Mouse (Mus musculus): Measurements from ENCODE around the gene Twnk. TPM values are rescaled to one million over a fixed set of nuclear protein-coding genes. Genes with fewer than 3 reads are reported as not detected.
A peak's percentile ranks its signal among the peaks of the same experiment; 100 is the strongest.

The Twnk gene
- total RNA-seq, 2 experiments from 2014 or later: 21.5 to 22.0 TPM

DNA sequence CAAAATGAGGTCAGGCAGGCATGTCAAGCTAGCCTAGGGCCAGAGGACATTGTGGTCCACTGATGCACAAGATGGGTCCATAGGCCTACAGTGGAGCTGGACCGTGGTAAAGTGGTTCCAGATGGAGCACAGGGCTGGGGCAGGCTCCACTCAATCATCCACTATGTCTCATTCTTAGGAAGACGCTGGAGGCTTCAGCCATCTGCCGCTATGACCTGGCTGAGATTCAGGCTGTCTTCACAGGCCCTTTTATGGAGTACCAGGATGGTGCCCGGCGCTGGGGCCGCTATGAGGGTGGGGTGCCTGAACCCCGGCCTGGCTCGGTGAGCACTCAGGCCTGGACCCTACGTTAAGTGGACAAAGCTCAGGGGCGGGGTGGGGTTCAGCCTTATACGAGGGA lies 7.7 kb upstream of the Twnk start:
- intact Hi-C loops (cut with DNase I): no loop called here
- no peak for DNase-seq

DNA sequence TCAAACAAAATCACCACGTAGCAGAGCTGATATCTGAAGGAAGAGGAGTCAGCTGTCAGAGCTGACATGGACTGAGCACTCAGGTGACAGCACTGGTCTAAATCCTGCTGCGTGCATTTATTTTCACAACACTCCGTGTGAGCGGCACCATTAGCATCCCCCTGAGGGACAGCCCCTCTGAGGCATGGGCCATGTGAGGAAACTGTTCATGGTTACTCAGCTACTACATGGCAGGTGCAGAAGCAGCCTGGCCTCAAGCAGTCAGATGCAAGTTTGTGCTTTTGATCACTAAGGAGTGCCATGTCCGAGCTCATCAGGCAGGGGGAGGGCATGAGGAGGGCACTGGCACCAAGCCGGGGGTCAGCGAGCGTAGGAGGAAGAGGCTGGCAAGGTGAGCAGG lies 5.8 kb upstream of the Twnk start:
- intact Hi-C loops (cut with DNase I): no loop called here
- no peak for DNase-seq

DNA sequence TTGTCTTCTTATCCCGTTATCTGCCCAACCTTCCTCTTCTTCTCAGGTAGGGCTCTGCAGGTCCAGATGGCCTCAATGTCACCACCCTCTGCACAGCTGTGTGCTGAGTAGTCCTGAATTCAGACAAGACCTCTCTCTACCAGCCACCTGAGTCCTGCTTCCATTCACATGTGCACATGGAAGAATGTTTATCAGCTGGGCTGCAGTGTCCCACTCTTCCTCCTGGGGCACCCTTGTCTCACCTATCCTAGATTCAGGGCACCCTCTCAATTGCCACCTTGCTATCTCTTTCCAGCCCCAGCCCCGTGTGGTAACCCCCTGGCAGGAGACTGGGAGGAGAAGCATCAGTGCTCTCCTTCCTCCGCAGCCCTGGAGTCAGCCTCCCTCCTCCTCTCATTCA lies 3.2 kb upstream of the Twnk start:
- DNase-seq: no peak
- intact Hi-C loops (cut with DNase I): no loop called here

DNA sequence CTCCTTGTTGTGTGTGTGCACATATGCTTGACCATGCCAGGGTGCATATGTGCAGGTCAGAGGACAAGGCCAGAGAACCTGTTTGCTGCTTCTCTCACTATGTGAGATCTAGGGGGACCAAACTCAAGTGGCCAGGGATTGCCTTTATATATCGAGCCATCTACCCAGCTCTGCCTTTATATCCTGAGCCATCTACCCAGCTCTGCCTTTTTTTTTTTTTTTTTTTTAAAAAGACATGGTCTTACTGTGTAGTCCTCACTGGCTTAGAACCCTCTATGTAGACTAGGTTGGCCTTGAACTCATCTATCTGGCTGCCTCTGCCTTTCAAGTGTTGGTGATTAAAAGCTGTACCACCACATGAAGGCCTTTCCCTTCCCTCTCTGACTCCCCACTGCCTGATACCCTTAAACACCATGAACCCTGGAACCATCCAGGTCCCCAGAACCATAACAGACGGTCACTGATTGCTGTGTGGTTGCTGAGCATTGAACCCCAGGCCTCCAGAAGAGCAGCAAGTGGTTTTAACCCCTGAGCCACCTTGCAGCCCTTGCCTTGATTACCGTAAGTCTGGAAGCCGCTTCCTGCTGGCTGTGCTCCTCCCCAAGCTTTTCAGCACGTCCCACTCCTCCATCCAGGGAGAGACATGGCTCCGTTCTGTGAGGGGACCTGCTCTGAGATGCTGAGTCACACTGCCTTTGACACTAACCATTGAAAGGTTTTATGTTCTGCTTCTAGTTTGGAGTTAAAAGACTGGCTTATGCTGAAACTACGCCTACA lies 1.5 kb upstream of the Twnk start:
- no peak for DNase-seq
- intact Hi-C loops (cut with DNase I): no loop called here

DNA sequence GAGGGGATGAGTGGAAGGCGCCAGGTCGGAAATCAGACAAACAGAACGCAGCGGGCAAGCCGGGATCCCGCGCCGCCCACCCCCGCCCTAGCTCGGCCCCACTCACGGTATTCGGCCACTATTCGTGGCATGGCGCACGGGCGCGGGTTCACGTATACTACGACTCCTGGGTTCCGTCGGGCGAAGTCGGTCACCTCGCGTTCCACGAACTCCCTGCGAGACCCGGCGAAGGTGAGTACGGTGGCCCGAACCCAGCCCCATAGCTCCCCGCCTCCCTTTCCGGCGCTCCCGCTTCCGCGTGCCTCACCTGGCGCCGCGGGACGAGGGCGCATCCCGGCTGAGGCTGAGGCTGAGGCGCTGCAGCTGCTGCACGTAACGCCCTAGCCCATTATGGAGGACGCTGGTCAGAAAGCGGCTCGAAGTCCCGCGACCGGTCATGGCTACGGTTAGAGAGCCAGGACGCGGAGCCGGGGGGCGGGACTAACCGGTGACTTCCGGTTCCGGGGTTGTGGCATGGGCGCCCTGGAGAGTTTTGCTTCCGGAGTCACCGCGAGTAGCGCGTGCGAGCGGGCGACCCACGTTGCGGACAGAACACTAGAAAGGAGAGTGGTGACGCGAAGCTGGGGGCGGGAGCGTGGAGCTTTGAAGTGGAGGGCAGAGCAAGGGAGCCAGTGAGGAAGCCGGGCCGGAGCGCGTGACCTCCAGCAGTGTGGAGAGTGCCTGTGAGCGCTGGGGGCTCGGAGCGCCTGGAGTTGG lies 672 bp downstream of the Twnk start, which contains the start of gene Mrpl43:
TSS of gene Mrpl43 (minus strand) at position 486 of the 756 bp plus-strand sequence.
- intact Hi-C loops (cut with DNase I): no loop called here
- peak; percentile 95 to 99 for DNase-seq

DNA sequence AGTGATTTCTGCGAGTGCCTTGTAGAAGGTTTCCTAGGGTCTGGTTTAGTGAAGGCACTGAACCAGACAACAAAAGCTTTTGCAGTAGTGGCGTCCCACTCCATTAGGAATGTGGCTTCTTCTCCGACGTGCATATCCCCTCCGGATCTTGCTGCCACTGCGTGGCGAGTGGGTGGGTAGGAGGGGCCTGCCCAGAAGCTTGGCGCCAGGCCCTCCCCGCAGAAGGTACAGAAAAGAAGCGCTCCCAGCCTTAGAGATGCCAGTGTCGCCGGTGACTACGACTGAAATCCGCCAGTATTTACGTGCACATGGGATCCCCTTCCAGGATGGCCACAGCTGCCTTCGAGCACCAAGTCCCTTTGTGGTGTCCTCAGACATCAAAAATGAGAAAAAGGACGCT lies 1.6 kb downstream of the Twnk start:
- DNase-seq: no peak
- intact Hi-C loops (cut with DNase I): no loop called here

DNA sequence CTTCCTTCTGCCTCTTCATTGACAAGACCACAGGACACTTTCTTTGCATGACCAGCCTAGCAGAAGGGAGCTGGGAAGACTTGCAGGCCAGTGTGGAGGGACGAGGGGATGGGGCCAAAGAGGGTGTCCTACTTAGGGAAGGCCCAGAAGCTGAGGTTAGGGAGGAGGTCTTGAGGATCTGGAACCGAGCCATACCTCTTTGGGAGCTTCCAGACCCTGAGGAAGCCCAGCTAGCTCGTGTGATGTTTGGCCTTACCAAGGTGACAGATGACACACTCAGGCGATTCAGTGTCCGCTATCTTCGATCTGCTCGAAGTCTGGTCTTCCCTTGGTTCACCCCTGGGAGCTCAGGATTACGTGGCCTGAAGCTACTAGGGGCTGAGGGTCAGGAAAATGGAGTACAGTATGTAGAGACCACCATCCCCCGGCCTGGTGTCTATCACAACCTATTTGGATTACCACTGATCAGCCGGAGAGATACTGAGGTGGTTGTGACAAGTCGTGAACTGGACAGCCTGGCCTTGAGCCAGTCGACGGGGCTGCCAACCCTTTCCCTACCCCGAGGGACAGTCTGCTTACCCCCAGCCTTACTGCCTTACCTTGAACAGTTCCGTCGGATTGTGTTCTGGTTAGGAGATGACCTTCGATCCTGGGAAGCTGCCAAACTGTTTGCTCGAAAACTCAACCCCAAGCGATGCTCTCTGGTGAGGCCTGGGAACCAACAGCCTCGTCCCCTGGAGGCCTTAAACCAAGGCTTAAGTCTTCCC lies 2.1 kb downstream of the Twnk start:
- DNase-seq: no peak
- intact Hi-C loops (cut with DNase I): no loop called here

DNA sequence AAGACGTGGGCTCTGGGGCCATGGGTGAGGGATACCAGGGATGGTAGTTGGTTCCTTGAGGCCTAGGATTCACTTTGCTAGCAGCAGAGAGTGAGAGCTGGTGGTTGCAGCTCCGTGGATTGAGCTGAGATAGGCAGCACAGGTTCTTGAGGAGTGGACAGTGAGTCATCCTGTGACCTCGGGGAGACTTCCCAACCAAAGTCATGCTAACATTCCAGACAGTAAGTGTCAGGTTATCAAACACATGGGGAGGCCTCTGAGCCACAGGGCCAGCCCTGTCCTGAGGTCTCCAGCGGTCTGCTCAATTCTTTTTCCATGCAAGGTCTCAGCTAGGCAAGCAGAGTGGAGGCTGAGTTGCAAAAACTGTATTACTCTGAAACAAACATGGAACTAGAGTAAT lies 5.2 kb downstream of the Twnk start:
- no peak for DNase-seq
- intact Hi-C loops (cut with DNase I): no loop called here

DNA sequence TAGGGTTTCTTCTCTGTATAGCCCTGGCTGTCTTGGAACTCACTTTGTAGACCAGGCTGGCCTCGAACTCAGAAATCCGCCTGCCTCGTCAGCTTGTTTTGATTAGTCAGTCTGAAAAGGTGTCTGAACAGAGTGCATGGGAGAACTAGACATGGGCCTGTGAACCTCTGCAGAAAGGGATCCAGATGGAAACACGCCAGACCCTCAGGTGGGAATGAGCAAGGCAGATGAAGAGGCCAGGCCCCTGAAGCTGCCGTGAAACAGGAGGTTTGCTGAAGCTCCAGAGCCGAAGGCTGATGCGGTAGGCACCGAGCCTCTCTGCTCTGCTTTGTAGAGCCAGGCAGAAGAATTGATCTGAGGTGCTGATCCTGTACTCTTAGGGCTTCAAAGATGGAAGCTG lies 6.8 kb downstream of the Twnk start:
- no peak for DNase-seq
- intact Hi-C loops (cut with DNase I): loop anchor here (1.0 kb wide), 1 partner anchor 19 kb away; no protein-coding TSS in a partner anchor

DNA sequence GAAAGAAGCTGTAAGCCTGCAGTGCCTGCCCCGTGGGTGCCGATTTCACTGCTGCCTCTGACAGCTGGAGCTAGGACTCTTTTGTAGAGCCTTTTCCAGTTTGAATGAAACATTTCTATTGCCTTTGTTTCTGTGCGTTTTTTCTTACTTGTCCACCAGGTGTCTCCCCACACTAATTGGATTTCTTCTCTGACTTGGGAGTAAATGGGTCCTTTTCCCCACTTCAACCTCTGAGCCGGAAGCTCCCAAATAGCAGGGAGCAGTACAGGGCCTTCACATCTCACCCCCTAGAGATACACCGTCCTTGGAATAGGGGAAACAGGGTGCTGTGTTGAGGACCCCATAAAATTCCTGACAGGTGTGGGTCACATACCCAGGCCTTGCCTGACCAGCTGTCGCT lies 7.2 kb downstream of the Twnk start:
- DNase-seq: no peak

DNA sequence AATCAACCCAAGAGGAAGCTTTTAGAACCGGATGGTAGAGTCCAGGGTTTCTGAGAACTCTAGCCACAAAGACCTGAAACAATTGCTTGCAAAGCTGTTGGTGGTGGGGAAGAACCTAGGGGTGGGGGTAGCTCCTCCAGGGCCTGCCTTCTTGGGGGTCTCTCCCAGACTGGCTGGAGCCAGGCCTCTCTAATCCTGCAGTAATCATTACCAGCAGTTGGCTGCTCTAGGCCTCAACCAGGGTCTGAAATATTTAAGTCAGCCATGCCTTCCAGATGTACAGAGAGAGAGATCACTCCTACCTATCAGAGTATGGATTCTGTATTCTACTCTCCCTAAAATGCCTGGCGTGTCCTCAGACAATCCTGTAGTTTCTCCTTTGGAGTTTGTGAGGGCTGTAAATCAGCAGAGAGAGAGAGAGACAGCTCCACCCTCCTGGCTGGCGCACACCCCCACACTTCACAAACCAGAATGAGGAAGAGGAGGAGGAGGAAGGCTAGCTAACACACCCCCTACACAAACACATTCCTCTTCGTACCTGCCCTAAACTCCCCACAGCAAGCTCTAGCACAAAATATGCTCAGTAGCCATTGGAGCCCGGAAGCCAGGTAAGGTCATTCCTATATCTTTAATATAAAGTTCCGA lies 8.2 kb downstream of the Twnk start:
- no peak for DNase-seq
- intact Hi-C loops (cut with DNase I): no loop called here

More for the DNA sequence above, 7.2 kb downstream of the Twnk start:
- intact Hi-C loops (cut with DNase I): loop anchor here (1.0 kb wide), 1 partner anchor 19 kb away; no protein-coding TSS in a partner anchor

DNA sequence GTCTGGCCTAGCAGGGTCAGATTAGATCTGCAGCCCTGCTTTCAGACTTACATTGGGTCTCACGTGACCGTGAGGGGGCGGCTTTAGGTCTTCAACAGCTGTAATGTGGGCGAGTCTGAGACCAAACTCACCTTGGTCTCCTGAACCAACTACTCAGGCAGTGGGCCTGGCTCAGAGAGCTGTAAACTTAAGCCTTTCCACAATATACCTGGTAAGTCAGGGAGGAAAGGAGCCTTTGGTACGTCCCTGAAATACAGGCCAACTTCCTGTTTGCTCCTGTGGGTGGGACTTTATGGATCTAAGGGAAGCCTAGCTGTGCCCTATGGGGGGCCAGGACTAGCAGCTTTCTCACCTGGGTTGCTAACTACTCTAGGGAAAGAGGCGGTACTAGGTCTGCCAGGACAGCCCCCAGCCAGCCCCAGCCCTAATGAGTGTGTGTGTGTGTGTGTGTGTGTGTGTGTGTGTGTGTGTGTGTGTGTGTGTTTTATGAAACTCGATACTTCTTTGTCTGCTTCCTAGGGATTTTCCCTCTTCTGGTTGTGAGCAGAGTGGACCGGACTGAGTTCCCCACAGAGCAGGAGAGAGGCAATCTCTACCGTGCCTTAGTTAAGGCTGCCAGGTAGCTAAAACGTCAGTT lies 9.0 kb downstream of the Twnk start, which contains the start of gene Lzts2:
TSS of gene Lzts2 (plus strand) at position 80 of the 637 bp plus-strand sequence.
- intact Hi-C loops (cut with DNase I): no loop called here
- DNase-seq: no peak

DNA sequence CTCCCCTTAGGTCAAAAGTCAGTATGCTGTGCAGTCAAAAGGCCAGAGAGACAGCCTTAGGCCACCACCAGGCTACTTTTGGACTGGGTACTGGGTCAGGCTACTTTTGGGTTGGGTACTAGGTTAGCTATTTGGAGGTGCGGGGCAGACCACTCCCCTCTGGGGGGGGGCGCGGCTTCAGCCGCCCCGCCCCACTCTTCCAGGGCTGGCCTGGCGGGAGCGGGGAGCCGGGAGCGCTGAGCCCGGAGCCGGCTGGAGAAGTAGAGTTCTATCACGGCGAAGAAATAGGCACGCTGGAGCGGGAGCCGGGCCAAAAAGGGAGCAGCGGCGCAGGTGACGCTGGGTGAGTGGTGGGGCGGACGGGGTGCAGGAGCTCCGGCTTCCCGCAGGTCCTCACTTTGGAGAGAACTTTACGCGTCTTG lies 9.5 kb downstream of the Twnk start:
- peak; percentile 77 to 78 for DNase-seq
- intact Hi-C loops (cut with DNase I): no loop called here

DNA sequence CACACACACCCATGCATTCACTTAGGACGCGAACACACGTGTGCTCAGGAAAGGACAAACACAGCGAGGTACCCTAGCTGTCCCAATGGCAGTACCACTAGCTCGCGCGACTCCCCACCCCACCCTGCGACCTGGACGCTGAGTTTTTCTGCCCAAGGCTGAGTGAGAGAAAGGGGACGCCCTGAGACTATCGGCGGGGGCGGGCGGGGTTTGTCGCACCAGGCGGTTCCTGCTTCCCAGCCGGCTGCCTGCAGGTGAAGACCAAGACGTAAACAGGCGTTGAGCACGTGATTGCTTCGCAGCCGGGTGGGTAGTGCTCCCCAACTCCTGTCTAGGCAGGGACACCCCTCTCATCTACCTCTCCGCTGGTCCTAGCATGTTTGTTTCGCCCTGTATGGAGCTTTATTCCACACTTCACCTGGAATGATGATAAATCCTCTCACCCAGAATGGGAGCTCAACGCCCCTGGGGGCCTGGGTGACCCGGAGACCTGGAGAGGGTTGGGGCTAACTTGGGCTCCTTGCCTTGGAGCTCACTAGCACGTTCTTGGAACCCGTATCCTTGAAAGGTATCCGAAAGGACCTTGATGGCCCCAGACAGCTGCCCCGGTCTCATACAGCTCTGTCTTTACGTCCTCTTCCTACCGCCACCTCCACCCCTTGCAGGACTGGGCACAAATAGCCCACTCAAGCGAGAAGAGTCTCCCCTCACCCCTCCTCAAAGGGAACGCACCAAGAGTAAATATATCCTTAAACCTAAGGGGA lies 10.2 kb downstream of the Twnk start:
- intact Hi-C loops (cut with DNase I): no loop called here

DNA sequence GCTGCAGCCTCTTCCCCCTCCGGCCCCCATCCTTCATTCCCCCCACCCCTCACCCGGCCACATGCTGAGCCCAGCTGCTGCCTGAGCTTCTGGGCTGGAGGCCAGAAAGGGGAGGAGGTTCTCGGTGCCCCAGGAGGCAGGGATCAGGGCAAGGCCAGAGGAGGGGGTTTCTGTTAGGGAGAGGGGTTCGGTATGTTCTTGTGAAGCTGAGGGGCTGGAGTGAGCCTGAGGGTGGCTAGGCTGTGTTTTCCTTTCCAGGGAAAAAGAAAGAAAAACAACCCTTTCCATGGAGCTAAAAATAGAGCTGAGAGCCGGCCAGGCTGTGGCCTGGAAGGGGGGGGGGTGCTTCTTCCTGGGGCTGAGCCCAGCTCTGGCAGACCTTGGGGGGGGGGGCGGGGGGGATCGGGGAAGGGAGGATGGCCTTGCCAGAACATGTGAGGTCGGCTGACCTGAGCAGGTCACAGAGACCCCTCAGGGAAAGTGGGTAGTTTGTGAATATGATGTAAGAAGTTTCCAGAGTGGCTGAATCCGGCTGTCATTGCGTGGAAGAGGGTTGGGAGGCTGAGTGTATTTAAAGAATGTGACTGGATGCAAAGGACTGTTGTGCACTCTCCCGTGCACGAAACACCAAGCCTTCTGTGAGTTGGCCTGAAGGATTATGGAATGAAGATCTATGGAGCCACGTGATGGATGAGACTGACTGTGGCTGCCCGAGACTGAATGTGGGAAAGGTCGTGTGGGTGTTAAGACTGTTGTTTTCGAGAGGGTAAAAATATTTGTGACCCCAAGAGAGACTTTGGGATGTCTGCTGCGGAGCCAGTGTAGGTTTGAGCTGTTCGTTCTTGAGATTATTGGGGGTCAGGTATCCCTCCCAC lies 11.1 kb downstream of the Twnk start:
- intact Hi-C loops (cut with DNase I): no loop called here
- DNase-seq: peak; percentile 85 to 90

More for the DNA sequence above, 10.2 kb downstream of the Twnk start:
- DNase-seq: peak; percentile 66

DNA sequence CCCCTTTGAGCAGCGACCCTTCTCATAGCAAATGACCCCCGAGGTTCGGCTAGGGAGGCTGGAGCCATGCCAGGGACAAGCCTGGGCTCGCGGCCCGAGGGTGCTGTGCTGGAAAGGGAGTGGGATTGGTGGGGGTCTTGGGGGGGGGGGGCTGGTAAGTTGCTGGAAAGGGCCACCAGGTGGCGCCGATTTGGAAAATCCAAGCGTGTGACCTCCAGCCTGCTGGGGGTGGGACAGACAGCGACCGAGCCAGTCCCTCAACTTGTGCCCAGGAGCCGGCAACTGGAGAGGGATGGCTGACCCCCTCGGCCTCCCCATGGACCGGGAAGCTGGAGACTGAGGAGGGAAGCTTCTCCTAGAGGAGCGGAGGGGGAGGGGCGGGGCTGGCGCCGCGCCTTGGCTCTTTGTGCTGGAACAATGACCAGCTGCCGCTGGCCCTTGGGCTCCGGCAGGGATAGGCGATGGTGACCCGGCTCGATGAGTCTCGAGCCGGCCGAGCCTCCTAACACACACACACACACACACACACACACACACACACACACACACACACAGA lies 11.8 kb downstream of the Twnk start:
- DNase-seq: peak; percentile 89 to 92
- intact Hi-C loops (cut with DNase I): no loop called here

DNA sequence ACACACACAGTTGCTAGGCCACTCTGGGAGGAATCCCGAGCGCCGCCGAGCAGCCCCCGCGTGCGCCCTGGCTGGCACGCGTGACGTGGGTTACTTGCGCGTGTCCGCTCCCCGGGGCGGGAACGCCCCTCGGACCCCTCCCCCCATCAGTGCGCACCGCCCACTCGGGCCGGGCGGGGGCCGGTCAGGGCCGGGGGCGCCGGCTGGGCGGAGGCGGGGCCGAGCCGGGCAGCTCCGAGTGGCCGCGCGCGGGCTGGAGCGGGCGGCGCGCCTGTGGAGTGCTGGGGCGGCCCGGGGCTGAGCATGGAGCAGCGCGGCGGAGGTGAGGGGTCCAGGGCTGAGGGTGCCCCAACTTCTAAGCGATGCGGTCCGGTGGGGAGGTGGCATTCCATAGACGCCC lies 12.4 kb downstream of the Twnk start:
- DNase-seq: peak; percentile 95
- intact Hi-C loops (cut with DNase I): no loop called here

DNA sequence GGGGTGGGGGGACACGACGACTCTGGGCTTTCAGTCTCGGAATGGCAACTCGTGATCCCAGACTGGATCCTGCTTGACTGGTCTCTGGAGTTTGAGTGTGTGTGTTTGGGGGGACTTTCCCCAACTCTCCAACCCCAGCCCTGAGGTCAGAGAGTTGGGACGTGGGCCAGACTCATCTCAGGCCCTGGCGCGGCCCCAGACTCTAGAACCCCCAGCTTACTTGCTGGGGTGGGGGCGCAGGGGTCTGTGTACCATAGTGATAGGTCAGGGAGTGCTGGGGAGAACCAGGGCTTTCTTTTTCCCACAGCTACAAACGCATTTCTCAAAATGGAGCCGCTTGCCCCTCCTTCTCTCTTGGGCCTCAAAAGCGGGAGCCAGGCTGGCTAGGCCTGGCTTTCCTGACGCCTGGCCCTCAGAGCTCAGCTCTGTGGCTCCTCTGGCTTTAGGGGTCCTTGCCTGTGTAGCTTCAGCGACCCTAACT lies 12.9 kb downstream of the Twnk start:
- DNase-seq: peak; percentile 40 to 53
- intact Hi-C loops (cut with DNase I): no loop called here
